Mouse (Mus musculus): ENCODE measurements around the gene Frrs1l.

Frrs1l gene

GRCm38 (mm10) chr4:56990215-56990584 is at the start of gene Frrs1l:
Gene Frrs1l (minus strand): TSS chr4:56990391.
- DNase-seq = no peak

GRCm38 (mm10) chr4:57039127-57040031 is 49.2 kb upstream of the Frrs1l start:
- no peak for DNase-seq

GRCm38 (mm10) chr4:57037554-57037953 is 47.4 kb upstream of the Frrs1l start:
- no peak for DNase-seq

GRCm38 (mm10) chr4:57034169-57034568 is 44.0 kb upstream of the Frrs1l start:
- DNase-seq = no peak

- DNase-seq = no peak
Measured at GRCm38 (mm10) chr4:57031440-57031839, 41.2 kb upstream of the Frrs1l start.

- no peak for DNase-seq
Measured at GRCm38 (mm10) chr4:57027954-57028353, 37.8 kb upstream of the Frrs1l start.

- no peak for DNase-seq
Measured at GRCm38 (mm10) chr4:57023527-57023926, 33.3 kb upstream of the Frrs1l start.

GRCm38 (mm10) chr4:57021288-57021687 is 31.1 kb upstream of the Frrs1l start:
- no peak for DNase-seq

- DNase-seq = peak; percentile 78
Measured at GRCm38 (mm10) chr4:57017229-57017628, 27.0 kb upstream of the Frrs1l start.

GRCm38 (mm10) chr4:57016366-57017171 is 26.4 kb upstream of the Frrs1l start:
- DNase-seq = no peak

GRCm38 (mm10) chr4:57015032-57015431 is 24.8 kb upstream of the Frrs1l start:
- DNase-seq = no peak

GRCm38 (mm10) chr4:57011454-57012046 is 21.4 kb upstream of the Frrs1l start:
- no peak for DNase-seq

- DNase-seq = no peak
Measured at GRCm38 (mm10) chr4:57010919-57011318, 20.7 kb upstream of the Frrs1l start.

- peak; percentile 5 for DNase-seq
Measured at GRCm38 (mm10) chr4:57010425-57010824, 20.2 kb upstream of the Frrs1l start.

GRCm38 (mm10) chr4:57007717-57008116 is 17.5 kb upstream of the Frrs1l start:
- no peak for DNase-seq

- no peak for DNase-seq
Measured at GRCm38 (mm10) chr4:57005011-57005410, 14.8 kb upstream of the Frrs1l start.

- DNase-seq = peak; percentile 6
Measured at GRCm38 (mm10) chr4:57003886-57004285, 13.7 kb upstream of the Frrs1l start.

- no peak for DNase-seq
Measured at GRCm38 (mm10) chr4:57002751-57003150, 12.6 kb upstream of the Frrs1l start.

GRCm38 (mm10) chr4:57001437-57001836 is 11.2 kb upstream of the Frrs1l start:
- no peak for DNase-seq

- no peak for DNase-seq
Measured at GRCm38 (mm10) chr4:56993331-56993730, 3.1 kb upstream of the Frrs1l start.

- DNase-seq = peak; percentile 24
Measured at GRCm38 (mm10) chr4:56991951-56992350, 1.8 kb upstream of the Frrs1l start.

- no peak for DNase-seq
Measured at GRCm38 (mm10) chr4:56989431-56990214, 568 bp downstream of the Frrs1l start.

Measured in lung, postnatal 36 days (tissue).